Mouse (Mus musculus) right cerebral cortex, postnatal 25 days (tissue): ENCODE results near the gene Abcf3.
A peak's percentile ranks its signal among the peaks of the same experiment; 100 is the strongest.

Source experiments
- DNase-seq: peaks from one replicate; pipeline ENCODE4 v3.0.0; 2022

Abcf3 gene

GRCm38 (mm10) chr16:20548096-20548948 lies at the start of gene Abcf3:
TSS of gene Abcf3 (plus strand) at chr16:20548577.
- DNase-seq: peak; percentile 98

GRCm38 (mm10) chr16:20498677-20499475 lies 49.5 kb upstream of the Abcf3 start, which contains the start of gene Eif2b5:
TSS of gene Eif2b5 (plus strand) at chr16:20498817.
- peak; percentile 93 for DNase-seq

GRCm38 (mm10) chr16:20506000-20506399 lies 42.4 kb upstream of the Abcf3 start:
- no peak for DNase-seq

GRCm38 (mm10) chr16:20509349-20509748 lies 39.0 kb upstream of the Abcf3 start:
- no peak for DNase-seq

- DNase-seq: no peak
These were observed 37.0 kb upstream of the Abcf3 start for GRCm38 (mm10) chr16:20511277-20511847.

- no peak for DNase-seq
These were observed 32.3 kb upstream of the Abcf3 start for GRCm38 (mm10) chr16:20516032-20516431.

GRCm38 (mm10) chr16:20516726-20517201 lies 31.6 kb upstream of the Abcf3 start, which contains the start of gene Dvl3:
TSS of gene Dvl3 (plus strand) at chr16:20516982.
- peak; percentile 91 for DNase-seq

GRCm38 (mm10) chr16:20517216-20517615 lies 31.2 kb upstream of the Abcf3 start:
- no peak for DNase-seq

- DNase-seq: peak; percentile 24
These were observed 30.5 kb upstream of the Abcf3 start for GRCm38 (mm10) chr16:20517701-20518374.

- no peak for DNase-seq
These were observed 24.5 kb upstream of the Abcf3 start for GRCm38 (mm10) chr16:20523886-20524285.

- DNase-seq: no peak
These were observed 19.6 kb upstream of the Abcf3 start for GRCm38 (mm10) chr16:20528779-20529178.

- DNase-seq: no peak
These were observed 19.0 kb upstream of the Abcf3 start for GRCm38 (mm10) chr16:20529375-20529774.

GRCm38 (mm10) chr16:20530941-20531340 lies 17.4 kb upstream of the Abcf3 start:
- DNase-seq: no peak

GRCm38 (mm10) chr16:20534617-20535295 lies 13.6 kb upstream of the Abcf3 start:
- DNase-seq: no peak

GRCm38 (mm10) chr16:20535296-20536080 lies 12.9 kb upstream of the Abcf3 start, which contains the start of gene Ap2m1:
TSS of gene Ap2m1 (plus strand) at chr16:20535478.
- DNase-seq: peak; percentile 93

- DNase-seq: no peak
These were observed 12.2 kb upstream of the Abcf3 start for GRCm38 (mm10) chr16:20536081-20536665.

GRCm38 (mm10) chr16:20537071-20537471 lies 11.3 kb upstream of the Abcf3 start:
- DNase-seq: peak; percentile 20

- DNase-seq: no peak
These were observed 10.6 kb upstream of the Abcf3 start for GRCm38 (mm10) chr16:20537601-20538320.

- DNase-seq: no peak
These were observed 8.7 kb upstream of the Abcf3 start for GRCm38 (mm10) chr16:20539649-20540048.

- no peak for DNase-seq
These were observed 7.9 kb upstream of the Abcf3 start for GRCm38 (mm10) chr16:20540438-20540837.
